Mouse (Mus musculus) spleen, adult 2 months (tissue): Measurements from ENCODE around the gene Pkhd1.

Source experiments
- CTCF ChIP-seq: fragments of 200-500 bp; IDR thresholded peaks from 2 replicates; pipeline ENCODE4 v1.5.1; 2011; ENCODE audit warnings: mild to moderate bottlenecking, inconsistent platforms; ENCODE audit not compliant: insufficient read depth, insufficient read length, insufficient replicate concordance; ENCODE audit errors: extremely low read depth
- POLR2A ChIP-seq: fragments of 200-500 bp; IDR thresholded peaks from 2 replicates; pipeline ENCODE4 v1.6.1; 2011; ENCODE audit warnings: low read depth, low read length, inconsistent platforms

DNA sequence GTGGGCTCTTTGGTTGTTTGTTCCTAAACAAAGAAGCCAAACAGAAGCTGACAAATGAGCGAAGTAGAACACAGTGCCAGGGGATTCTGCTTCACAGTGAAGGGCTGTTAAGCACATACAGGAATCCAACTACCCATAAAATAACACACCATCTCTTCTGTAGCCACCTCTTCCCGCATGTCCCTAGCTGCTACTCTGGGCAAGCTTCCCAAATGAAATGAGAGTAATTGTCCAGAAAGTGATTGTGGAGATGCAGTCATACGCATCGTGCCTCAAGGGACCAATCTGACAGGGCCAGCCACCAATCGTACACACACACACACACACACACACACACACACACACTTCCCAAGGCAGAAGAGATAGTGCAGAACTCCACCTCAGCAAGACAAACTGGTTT, 27.4 kb downstream of the Pkhd1 start:
- TF ChIP-seq POLR2A (no peak), CTCF (no peak)
